Mouse (Mus musculus) c-Kit-negative CD71-positive TER-119-positive erythroid progenitor cells, embryonic 14.5 days (primary cell): ENCODE measurements around the gene Slc25a21.

ENCODE experiments used
- DNase-seq: peaks from one replicate; pipeline ENCODE4 v3.0.0-alpha.2; 2013; ENCODE audit warnings: low read depth, low spot score

The Slc25a21 gene

DNA sequence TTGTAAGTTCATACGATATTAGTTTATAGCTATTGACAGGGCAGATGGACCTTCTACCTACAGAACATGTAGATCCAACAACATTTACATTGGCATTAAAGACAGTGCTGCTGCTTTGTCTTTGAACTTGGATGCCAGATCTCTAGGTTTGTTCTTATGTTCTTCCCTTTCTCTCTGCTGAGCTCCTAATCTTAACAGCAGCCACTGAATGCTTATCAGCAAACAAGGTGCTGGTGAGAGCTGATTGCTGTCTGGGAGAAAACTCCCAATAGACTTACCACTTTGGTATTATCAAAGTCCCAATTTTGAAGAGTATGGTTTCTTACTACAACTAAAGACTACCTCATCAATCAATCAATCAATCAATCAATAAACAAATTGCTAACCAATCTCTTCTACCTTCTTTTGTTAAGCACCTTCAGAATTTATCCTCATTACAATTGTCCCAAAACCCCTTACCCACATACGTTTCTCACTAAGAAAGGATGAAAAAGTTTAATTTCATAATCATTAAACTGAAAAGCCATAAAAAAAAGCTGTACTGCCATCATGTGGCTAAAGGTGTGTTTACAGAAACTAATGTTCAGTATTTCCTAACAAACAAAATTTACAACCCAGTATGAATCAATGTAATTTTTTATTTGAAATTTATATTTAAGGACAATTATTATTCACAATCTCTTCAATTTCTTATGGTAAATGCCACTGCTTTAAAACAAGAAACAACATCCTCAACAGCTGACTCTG lies 12.7 kb downstream of the Slc25a21 start:
- DNase-seq = no peak

- no peak for DNase-seq
Observed at GRCm38 (mm10) chr12:57179465-57180188, 17.6 kb downstream of the Slc25a21 start.

- DNase-seq = no peak
Observed at GRCm38 (mm10) chr12:57178818-57179217, 18.5 kb downstream of the Slc25a21 start.

DNA sequence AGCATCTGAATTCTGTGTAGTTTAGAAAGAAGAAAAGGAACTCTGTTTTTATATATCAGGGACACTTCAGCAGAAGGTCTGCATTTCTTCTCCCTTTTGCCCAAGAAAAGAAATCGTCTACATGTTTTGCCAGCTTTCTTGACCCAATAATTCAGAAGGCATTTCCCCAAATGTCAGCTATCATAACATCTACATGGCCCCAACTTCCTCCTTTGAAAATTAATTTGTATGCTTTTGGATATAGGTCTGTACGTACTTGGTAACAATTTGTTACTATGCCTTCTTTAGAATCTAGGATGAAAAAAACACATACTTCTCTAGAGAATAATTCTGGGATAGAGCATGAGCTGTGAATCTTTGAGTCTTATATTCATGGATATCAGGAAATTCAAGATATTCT lies 34.0 kb downstream of the Slc25a21 start:
- no peak for DNase-seq

DNA sequence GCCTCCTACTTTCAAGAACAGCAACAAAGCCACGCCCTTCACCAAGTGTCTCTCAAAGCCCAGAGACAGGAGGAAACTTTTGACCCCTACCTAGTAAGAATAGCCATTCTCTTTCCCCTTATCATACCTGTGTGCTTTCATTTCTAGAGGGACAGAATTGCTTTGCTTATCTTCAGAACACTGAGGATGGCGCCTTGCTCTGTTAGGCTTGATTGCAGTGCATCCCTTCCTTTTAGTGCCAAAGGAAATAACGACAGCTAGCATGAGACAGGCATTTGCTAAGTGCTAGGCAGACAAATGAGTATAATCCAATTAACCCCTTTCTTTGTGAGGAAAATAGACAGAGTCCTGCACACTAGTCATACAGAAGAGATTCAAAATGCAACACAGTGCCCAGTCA lies 34.4 kb downstream of the Slc25a21 start:
- no peak for DNase-seq

GRCm38 (mm10) chr12:57159904-57160303 lies 37.4 kb downstream of the Slc25a21 start:
- DNase-seq = no peak

DNA sequence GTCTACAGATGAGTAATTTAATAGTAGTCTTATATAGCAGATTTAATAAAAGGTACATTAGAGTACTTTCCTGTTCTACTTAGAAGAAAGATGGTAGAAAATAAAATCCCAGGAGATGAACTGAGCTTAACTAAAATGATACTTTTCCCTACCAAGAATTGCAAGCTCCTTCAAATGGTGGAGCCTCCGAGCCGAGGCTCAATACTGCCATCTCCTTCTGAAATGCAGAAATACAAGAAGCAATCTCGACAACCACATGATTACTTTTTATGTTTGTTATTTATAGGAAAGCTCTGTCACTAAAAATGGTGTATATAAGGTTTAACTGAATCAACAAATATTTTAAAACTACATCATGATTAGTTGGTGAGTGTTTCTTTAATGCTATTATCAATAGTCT lies 39.0 kb downstream of the Slc25a21 start:
- no peak for DNase-seq

GRCm38 (mm10) chr12:57138937-57139336 lies 58.3 kb downstream of the Slc25a21 start:
- no peak for DNase-seq

DNA sequence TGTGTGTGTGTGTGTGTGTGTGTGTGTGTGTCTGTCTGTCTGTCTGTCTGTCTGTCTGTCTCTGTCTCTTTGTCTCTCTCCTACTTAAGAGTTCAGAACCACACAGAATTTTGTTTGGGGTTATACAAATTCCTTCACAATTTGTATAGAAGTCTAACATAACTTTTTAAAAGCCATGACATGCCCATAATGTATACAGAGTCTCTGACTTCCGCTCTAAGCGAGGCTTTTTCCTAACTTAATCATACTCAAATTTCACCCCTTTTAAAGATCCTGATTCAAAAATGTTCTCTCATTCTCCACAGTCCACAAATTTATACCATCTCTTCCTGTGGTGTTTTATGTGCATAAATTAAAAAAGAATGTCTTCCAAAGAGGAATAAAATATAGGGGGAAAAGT lies 59.5 kb downstream of the Slc25a21 start:
- no peak for DNase-seq

GRCm38 (mm10) chr12:57118602-57119001 lies 78.7 kb downstream of the Slc25a21 start:
- DNase-seq = no peak

GRCm38 (mm10) chr12:57115516-57115915 lies 81.8 kb downstream of the Slc25a21 start:
- no peak for DNase-seq

DNA sequence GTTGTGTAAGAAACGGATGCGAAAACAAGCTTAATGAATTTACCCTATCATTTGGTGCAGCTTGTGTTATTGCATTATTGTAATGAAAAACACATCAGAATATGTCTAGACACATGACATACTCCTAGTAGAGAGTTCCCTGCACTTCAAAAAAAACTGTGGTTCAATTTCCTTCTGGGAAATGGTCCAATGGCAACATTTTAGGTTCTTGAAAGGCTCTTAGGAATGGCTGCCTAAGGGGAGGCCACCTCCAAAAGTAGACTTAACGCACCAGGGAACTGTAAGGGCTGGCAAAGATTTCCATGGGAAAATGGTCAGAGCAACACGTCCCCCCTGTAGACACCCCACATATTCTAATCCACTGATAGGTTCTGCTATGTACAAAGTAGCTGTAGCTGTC lies 87.9 kb downstream of the Slc25a21 start:
- DNase-seq = no peak

DNA sequence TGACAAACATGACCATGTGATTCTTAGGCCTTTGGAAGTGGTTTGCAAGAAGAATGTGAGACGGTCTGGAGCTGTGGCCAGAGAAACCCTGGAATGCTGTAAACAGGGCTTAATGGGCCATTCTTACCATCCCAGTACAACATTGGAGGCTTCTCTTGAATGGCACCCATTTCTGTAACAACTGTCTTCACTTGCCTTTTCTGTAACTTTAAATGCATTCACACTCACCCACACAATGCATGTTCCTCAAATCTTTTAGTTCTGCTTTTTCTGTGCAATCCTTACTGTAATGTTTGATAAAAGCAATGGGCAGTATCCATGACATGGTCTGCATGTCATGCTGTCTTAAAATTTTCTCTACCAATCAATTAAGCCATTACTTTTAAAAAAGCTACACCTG lies 95.0 kb downstream of the Slc25a21 start:
- DNase-seq = no peak

DNA sequence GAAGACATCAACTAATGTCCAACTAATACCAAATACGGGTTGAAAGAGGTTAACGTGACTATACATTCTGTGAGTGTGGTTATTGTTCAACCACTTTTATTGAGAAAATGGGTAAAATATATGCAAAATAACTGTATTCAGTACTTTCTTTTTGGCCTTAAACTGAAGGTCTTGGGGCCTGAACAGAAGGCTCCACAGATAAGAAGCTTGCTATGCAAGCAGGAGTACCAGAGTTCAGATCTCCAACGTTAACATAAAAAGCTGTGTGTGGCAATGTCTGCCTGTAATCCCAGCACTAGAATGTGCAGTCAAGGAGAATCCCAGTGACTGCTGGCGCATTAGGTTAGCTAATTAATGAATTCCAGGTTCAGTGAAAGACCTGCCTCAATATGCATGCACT lies 96.7 kb downstream of the Slc25a21 start:
- no peak for DNase-seq

DNA sequence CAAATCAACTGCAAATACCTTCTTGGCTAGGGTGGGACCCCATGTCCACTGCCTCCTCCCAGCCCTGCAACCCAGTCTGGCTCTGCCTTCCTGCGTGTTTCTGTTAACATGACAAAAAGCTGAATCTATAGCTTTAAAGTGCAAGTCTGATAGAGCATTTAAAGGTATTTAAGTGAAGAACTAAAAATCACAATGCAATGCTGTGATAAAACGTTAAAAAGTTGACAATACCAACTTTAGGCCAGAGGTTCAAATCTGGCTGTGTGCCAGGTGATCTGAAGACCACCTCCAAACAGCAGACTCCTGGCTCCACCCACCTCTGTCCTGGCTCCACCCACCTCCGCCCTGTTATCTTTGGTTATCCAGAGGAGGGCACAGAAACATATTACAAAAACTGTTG lies 98.2 kb downstream of the Slc25a21 start:
- no peak for DNase-seq

DNA sequence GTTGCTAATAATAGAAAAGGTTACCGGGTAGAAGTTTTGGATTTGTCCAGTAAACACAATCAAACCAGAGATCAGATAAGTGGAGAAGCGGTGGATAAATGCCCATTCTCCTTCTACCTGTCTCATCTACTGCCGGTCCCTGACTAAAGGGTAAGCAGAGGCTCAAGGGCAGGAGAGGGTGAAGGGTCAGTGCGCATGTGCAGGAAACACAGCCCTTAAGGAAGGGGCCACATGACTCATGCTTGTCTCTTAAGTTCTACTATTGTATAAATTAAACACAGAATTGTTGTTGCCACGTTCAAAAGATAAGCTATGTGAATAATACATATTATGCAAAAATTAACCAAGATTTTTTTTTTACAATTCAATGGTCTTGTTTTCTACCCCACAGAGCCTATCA lies 98.9 kb downstream of the Slc25a21 start:
- no peak for DNase-seq

GRCm38 (mm10) chr12:57093107-57093506 lies 104.2 kb downstream of the Slc25a21 start:
- DNase-seq = no peak

- DNase-seq = no peak
Observed at GRCm38 (mm10) chr12:57084519-57084918, 112.8 kb downstream of the Slc25a21 start.

DNA sequence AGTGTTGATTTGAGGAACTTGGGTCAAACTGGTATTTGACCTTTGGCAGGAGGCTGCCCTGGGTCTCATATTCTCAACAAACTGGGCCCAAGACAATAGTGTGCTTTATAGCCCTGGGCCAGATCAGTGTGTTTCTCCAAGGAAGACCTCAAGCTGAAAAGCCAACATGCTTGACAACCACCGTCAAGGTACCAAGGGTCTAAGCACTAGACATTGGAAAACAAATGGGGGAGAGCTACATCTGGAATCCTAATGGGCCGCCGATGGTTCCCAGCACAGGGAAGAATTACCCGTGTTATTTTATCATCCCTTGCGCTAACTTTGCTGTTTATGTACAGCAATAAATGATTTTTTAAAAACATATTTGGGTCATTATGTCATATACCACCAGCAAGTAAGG lies 113.7 kb downstream of the Slc25a21 start:
- no peak for DNase-seq

DNA sequence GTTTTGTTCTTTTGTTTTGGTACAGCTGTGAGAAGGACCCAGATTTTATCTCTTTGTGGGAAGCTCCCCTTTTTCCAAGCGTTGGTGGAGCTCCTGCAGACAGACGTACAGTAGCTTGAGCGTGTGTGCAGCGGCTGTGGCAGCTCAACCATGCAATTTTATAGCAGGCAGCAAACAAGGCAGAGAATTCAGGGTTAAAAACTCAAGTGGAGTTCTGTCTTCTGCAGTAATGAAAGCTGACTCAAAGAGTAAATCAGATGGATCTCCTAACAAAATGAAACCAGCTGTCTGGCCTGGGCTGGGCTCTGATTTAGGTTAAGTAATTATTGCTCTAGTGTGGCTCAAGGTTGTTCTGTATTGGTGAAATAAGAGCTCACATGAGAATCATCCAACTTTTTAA lies 120.7 kb downstream of the Slc25a21 start:
- DNase-seq = no peak

DNA sequence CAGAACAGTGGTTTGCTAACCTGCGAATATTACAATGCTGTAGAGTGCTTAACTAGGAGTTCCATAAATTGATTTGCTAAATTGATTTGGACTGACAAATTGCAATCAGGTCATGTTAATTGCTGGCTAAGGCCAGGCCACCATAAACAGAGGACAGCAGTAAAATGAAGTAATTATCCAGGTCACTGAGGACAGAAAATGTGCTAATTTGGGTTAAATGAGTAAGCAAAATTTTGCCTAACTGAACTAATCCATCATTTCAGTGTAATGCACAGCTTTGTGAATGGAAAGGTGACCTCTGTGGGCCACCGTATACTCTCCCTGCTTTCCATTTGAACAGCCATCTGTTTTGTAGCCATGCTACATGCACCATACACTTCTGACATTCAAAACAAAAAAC lies 124.7 kb downstream of the Slc25a21 start:
- no peak for DNase-seq

DNA sequence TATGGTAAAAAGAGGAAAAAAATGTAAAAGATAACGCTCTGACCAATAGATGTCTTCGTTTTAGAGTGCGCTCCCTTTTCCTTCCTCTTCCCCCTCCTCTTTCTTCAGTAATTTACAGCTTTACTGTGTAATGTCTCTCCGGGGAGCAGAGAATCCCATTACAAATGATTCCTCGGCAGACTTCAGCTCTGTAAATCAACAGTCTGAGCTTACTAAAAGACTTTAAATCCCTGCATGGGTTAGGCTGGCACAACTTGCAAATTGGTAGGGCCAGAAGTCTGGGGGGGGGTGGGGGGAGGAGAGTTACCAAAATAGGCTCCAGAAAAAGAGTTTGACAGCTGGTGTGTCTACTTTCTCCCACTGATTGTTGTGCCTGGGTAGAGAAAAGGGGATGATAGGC lies 128.7 kb downstream of the Slc25a21 start:
- DNase-seq = no peak

GRCm38 (mm10) chr12:57019737-57020136 lies 177.5 kb downstream of the Slc25a21 start:
- no peak for DNase-seq
